Mouse (Mus musculus): ENCODE data around the gene Apbb1ip. TPM values are rescaled to one million over a fixed set of nuclear protein-coding genes. Genes with fewer than 3 reads are reported as not detected.
A peak's percentile ranks its signal among the peaks of the same experiment; 100 is the strongest.
"Not testable (repeated sequence)": the region's sequence is repeated elsewhere in the genome, so short reads cannot be mapped to it uniquely, and the experiment has no call there.

The Apbb1ip gene
- polyA plus RNA-seq, 1 experiment = 3.5 TPM

DNA sequence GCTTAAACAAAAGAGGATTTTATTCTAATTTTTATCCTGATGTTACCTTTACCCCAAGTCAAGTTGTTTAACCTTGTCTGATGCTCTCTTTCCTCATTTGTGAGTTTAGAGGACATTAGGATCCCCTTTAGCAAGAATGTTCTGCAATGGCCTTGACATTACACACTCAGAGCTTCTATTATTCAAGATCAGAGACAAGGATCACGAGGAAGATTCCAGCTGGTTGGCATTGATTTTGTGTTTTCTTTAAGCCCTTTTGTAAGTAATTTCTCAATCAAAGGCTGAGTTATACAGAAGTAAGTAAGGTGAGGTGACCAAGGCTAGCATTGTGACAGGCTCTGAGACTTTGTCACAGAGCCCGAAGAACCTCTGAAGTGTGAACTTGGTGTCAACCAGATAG, 88.3 kb downstream of the Apbb1ip start:
- H3K27ac ChIP-seq (ENCODE audit: insufficient read depth, low read length) = no peak overlapping the region
- H3K4me1 ChIP-seq (ENCODE audit: control insufficient read depth, insufficient read depth, low read length) = no peaks in the 10 kb centered on the region
- TF ChIP-seq CTCF (IDR thresholded peaks at IDR 0.05; ENCODE audit: extremely low read depth, insufficient read depth, low read length) (no peak), POLR2A (IDR thresholded peaks at IDR 0.05; ENCODE audit: extremely low read depth, insufficient read depth, low read length) (no peak)
- no peak overlapping the region for H3K4me3 ChIP-seq (ENCODE audit: insufficient read depth, low read length)

DNA sequence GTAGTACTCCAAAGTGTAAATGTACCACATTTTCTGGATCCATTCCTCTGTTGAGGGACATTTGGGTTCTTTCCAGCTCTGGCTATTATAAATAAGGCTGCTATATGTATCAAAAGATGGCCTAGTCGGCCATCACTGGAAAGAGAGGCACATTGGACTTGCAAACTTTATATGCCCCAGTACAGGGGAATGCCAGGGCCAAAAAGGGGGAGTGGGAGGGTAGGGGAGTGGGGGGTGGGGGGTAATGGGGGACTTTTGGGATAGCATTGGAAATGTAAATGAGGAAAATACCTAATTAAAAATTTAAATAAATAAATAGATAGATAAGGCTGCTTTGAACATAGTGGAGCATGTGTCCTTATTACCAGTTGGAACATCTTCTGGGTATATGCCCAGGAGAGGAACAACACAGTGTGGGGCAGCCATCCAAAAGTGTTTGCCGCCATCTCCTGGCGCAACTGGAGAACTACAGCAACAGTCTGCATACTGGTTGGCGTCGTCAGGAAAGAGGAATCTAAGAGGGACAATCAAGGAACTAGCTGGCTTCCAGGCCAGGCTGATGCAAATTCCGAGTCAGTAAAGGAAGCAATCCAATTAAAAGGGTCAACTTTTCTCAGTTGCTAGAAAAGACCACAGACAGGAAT, 90.6 kb downstream of the Apbb1ip start:
- H3K4me3 ChIP-seq (ENCODE audit: insufficient read depth, low read length); H3K4me1 ChIP-seq (ENCODE audit: control insufficient read depth, insufficient read depth, low read length); H3K27ac ChIP-seq (ENCODE audit: insufficient read depth, low read length): not testable (repeated sequence)
- TF ChIP-seq CTCF (IDR thresholded peaks at IDR 0.05; ENCODE audit: extremely low read depth, insufficient read depth, low read length) = peak; percentile 85

DNA sequence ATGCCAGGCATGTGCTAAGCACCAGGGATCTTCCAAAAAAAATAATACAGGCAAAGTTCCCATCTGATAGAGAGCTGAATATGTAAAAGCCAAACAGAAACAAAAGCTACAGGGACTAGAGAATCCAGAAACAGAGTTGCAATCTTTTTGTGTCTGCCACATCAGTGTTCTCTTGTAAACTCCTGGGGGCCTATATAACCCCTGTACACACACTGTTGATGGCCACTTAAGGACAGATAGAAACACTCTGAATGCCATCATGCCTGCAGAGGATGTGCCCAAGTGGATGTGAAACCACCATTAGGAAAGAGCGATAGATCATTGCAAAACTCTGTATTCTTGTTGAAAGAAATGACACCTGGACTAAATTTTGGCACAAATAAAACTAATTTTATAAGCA, 91.9 kb downstream of the Apbb1ip start:
- TF ChIP-seq CTCF (IDR thresholded peaks at IDR 0.05; ENCODE audit: extremely low read depth, insufficient read depth, low read length) (no peak), POLR2A (IDR thresholded peaks at IDR 0.05; ENCODE audit: extremely low read depth, insufficient read depth, low read length) (no peak)

DNA sequence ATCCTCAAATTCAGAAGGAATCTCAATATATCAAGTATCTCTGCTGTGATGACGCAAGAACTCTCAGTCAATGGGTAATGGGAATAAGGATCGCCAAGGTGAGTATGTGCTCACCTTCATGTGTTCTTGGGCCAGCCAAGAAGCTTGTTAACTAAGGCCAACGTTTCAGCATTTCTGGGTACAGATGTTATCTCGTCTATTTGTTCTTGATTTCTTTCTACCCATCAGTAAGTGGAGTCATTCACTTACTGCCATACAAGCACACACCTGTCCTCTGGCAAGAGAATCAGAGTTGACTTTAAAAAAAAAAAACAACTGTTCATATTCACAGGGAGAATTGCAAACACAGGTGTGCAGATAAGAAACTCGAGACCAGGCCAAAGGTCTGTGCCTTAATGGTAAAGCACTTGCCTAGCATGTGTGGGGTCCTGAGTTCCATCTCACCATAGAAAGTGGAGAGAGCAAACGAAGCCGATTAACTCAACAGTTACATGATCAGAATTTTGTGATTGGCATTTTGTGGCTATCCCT, 93.1 kb downstream of the Apbb1ip start:
- TF ChIP-seq CTCF (IDR thresholded peaks at IDR 0.05; ENCODE audit: extremely low read depth, insufficient read depth, low read length) (no peak), POLR2A (IDR thresholded peaks at IDR 0.05; ENCODE audit: extremely low read depth, insufficient read depth, low read length) (no peak)
- no peak overlapping the region for H3K4me3 ChIP-seq (ENCODE audit: insufficient read depth, low read length)
- no peaks in the 10 kb centered on the region for H3K4me1 ChIP-seq (ENCODE audit: control insufficient read depth, insufficient read depth, low read length)
- H3K27ac ChIP-seq (ENCODE audit: insufficient read depth, low read length) = no peak overlapping the region

More for the DNA sequence above, 91.9 kb downstream of the Apbb1ip start:
- Histone ChIP-seq H3K4me3 (ENCODE audit: insufficient read depth, low read length) (no peak overlapping the region), H3K27ac (ENCODE audit: insufficient read depth, low read length) (no peak overlapping the region), H3K4me1 (ENCODE audit: control insufficient read depth, insufficient read depth, low read length) (no peaks in the 10 kb centered on the region)

DNA sequence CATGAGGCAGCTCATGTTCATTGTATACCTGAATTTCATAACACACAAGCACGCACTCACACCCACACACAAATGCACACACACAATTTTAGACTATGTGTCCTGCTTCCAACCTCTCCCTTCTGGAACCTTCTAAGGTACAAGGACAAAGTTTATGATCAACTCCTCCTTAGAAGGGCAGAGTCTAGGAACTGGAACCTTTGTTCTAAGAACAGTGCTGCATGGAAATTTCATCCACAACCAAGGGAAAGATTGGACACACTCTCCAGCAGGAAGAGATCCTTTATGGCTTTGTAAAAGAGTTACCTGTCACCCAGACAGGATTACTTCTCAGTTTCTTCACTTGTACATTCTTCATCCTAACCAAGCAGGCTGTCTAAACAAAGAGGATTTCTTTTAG, 99.3 kb downstream of the Apbb1ip start:
- Histone ChIP-seq H3K4me1 (ENCODE audit: control insufficient read depth, insufficient read depth, low read length) (no peaks in the 10 kb centered on the region), H3K27ac (ENCODE audit: insufficient read depth, low read length) (no peak overlapping the region), H3K4me3 (ENCODE audit: insufficient read depth, low read length) (no peak overlapping the region)
- no peak for TF ChIP-seq CTCF (IDR thresholded peaks at IDR 0.05; ENCODE audit: extremely low read depth, insufficient read depth, low read length)

DNA sequence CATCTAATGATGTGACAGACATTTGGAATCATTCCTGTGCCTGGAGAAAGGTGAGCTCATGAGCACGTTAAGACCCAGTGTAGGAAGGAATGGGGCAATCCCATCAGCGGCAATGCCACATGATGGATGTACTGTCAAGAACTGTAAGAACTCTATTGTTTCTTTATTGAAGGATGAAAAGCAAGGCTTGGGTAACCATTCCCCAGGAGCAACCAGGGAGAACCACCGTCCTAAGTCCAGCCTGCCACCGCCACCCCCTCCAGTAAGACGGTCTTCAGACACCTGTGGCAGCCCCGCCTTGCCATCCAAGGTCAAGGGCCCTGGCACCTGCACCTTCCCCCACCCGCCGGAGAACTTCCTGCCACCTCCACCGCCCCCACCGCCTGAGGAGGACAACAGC, 100.7 kb downstream of the Apbb1ip start:
- Histone ChIP-seq H3K4me3 (ENCODE audit: insufficient read depth, low read length) (no peak overlapping the region), H3K27ac (ENCODE audit: insufficient read depth, low read length) (no peak overlapping the region), H3K4me1 (ENCODE audit: control insufficient read depth, insufficient read depth, low read length) (no peaks in the 10 kb centered on the region)
- TF ChIP-seq POLR2A (IDR thresholded peaks at IDR 0.05; ENCODE audit: extremely low read depth, insufficient read depth, low read length) = no peak
- TF ChIP-seq CTCF (IDR thresholded peaks at IDR 0.05; ENCODE audit: extremely low read depth, insufficient read depth, low read length) = no peak

DNA sequence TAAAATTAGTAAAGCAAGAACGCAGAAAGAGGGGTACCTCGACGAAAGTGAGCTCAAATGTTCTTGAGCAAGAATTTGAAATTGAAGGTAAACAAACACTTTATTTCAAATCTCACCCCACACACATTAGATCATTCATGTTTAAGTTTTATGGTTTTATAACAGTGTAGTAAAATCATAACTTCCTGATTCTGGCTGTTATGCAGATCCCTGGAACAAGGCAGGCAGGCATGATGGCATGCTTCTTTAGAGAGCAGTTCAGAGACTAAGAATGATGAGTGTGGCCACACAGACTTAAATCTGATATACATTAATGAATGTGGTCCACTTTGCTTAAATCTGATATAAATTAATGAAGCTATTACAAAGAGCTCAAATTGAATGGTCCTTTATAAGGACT, 102.7 kb downstream of the Apbb1ip start:
- H3K27ac ChIP-seq (ENCODE audit: insufficient read depth, low read length) = no peak overlapping the region
- TF ChIP-seq POLR2A (IDR thresholded peaks at IDR 0.05; ENCODE audit: extremely low read depth, insufficient read depth, low read length) (no peak), CTCF (IDR thresholded peaks at IDR 0.05; ENCODE audit: extremely low read depth, insufficient read depth, low read length) (no peak)
- H3K4me1 ChIP-seq (ENCODE audit: control insufficient read depth, insufficient read depth, low read length) = no peaks in the 10 kb centered on the region
- H3K4me3 ChIP-seq (ENCODE audit: insufficient read depth, low read length) = no peak overlapping the region

DNA sequence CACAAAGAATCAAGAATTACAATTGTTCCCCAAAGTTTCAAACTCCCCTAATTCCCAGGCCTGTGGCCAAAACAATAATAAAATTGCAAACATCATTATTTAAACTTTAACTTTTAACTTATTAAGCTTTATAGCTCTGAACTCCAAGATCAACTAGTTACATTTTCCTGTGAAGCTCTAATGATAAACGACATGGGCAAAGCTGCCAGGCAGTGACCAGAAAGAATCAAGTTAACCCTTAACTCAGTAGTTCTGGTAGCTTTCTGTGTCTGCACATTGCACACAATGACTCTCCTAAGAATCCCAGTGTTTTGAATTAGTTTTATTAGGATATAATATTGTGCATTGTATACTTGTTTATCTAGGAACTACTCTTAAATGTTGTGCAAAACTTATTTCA, 104.9 kb downstream of the Apbb1ip start:
- Histone ChIP-seq H3K27ac (ENCODE audit: insufficient read depth, low read length) (no peak overlapping the region), H3K4me3 (ENCODE audit: insufficient read depth, low read length) (no peak overlapping the region), H3K4me1 (ENCODE audit: control insufficient read depth, insufficient read depth, low read length) (no peaks in the 10 kb centered on the region)
- no peak for TF ChIP-seq CTCF (IDR thresholded peaks at IDR 0.05; ENCODE audit: extremely low read depth, insufficient read depth, low read length)
- no peak for TF ChIP-seq POLR2A (IDR thresholded peaks at IDR 0.05; ENCODE audit: extremely low read depth, insufficient read depth, low read length)

DNA sequence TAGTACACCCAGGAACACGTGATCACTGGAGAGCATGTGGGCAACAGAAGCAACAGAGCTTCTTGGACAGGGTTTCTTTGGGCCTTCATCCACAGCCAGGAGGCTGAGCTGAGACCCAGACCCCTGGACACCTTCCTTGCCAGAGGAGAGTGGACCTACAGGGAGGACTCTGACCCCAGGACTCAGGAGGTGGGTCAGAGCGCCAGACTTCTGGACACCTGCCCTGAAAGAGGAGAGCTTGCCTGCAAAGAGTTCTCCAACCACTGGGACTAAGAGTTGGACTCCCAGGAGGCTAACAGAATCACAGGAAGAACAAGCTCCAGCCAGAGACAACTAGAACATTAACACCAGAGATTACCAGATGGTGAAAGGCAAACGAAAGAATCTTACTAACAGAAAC, 106.8 kb downstream of the Apbb1ip start:
- H3K27ac ChIP-seq (ENCODE audit: insufficient read depth, low read length); H3K4me3 ChIP-seq (ENCODE audit: insufficient read depth, low read length); H3K4me1 ChIP-seq (ENCODE audit: control insufficient read depth, insufficient read depth, low read length): not testable (repeated sequence)

DNA sequence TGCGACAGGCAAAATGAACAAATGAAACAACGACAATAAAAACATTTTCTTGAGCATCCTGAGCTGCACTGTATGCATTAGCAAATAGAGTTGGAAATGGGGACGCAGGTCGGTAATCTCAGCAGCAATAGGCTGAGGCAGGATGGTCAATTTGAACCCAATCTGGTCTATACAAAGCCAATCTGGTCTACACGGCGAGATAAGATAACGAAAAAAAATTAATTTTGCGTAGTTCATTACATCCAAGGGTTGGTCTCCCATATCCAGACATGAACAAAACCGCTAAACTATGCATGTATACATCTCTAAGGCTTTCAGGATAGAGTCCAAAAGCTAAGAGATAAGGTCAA, 121.0 kb downstream of the Apbb1ip start:
- H3K4me1 ChIP-seq (ENCODE audit: control insufficient read depth, insufficient read depth, low read length) = no peaks in the 10 kb centered on the region

More for the DNA sequence above, 121.0 kb downstream of the Apbb1ip start:
- H3K27ac ChIP-seq (ENCODE audit: insufficient read depth, low read length) = peak overlapping the region; percentile 32
- TF ChIP-seq POLR2A (IDR thresholded peaks at IDR 0.05; ENCODE audit: extremely low read depth, insufficient read depth, low read length) (no peak), CTCF (IDR thresholded peaks at IDR 0.05; ENCODE audit: extremely low read depth, insufficient read depth, low read length) (no peak)
- H3K4me3 ChIP-seq (ENCODE audit: insufficient read depth, low read length) = peak overlapping the region; percentile 62
